Mouse (Mus musculus) small intestine, adult 2 months (tissue): ENCODE measurements around the gene Cd164l2.

Experiments
- CTCF ChIP-seq: fragments of 200-500 bp; IDR thresholded peaks from 2 replicates; pipeline ENCODE4 v1.5.1; 2012; ENCODE audit warnings: low read depth, mild to moderate bottlenecking, control low read depth, inconsistent platforms, low read length, moderate library complexity, mixed read lengths; ENCODE audit not compliant: insufficient replicate concordance, insufficient read length; ENCODE audit errors: extremely low read depth
- POLR2A ChIP-seq: fragments of 200-500 bp; IDR thresholded peaks from 2 replicates; pipeline ENCODE4 v1.6.1; 2012; ENCODE audit warnings: low read depth, mild to moderate bottlenecking, control low read depth, inconsistent platforms, low read length, moderate library complexity

- TF ChIP-seq POLR2A (no peak), CTCF (no peak)
Measured at GRCm38 (mm10) chr4:133204379-133204778, 7.6 kb upstream of the Cd164l2 start.
